Mouse (Mus musculus) frontal cortex, postnatal 25 days (tissue): ENCODE data around the gene Lysmd4.
A peak's percentile ranks its signal among the peaks of the same experiment; 100 is the strongest.

ENCODE experiments used
- DNase-seq, 2 experiments: peaks; one replicate each; pipeline ENCODE4 v3.0.0; 2022; ENCODE audit warnings: low spot score in 2 of 2

Lysmd4 gene

GRCm38 (mm10) chr7:67222220-67222862 lies at the start of gene Lysmd4:
TSS of gene Lysmd4 (plus strand) at chr7:67222544.
- DNase-seq: peak; percentile 90 to 92

- DNase-seq: no peak
Measured at GRCm38 (mm10) chr7:67173522-67174195, 48.7 kb upstream of the Lysmd4 start.

- no peak for DNase-seq
Measured at GRCm38 (mm10) chr7:67183786-67184185, 38.6 kb upstream of the Lysmd4 start.

GRCm38 (mm10) chr7:67199412-67199811 lies 22.9 kb upstream of the Lysmd4 start:
- peak; percentile 55 to 59 for DNase-seq

GRCm38 (mm10) chr7:67203625-67204024 lies 18.7 kb upstream of the Lysmd4 start:
- no peak for DNase-seq

- no peak for DNase-seq
Measured at GRCm38 (mm10) chr7:67205734-67206425, 16.5 kb upstream of the Lysmd4 start.

GRCm38 (mm10) chr7:67206496-67206895 lies 15.8 kb upstream of the Lysmd4 start:
- DNase-seq: no peak

- no peak for DNase-seq
Measured at GRCm38 (mm10) chr7:67207701-67208100, 14.6 kb upstream of the Lysmd4 start.

GRCm38 (mm10) chr7:67208317-67208716 lies 14.0 kb upstream of the Lysmd4 start:
- DNase-seq: no peak

- no peak for DNase-seq
Measured at GRCm38 (mm10) chr7:67210004-67210833, 12.1 kb upstream of the Lysmd4 start.

GRCm38 (mm10) chr7:67211341-67211740 lies 11.0 kb upstream of the Lysmd4 start:
- DNase-seq: no peak

- DNase-seq: no peak
Measured at GRCm38 (mm10) chr7:67211971-67212370, 10.4 kb upstream of the Lysmd4 start.

GRCm38 (mm10) chr7:67213589-67213988 lies 8.8 kb upstream of the Lysmd4 start:
- no peak for DNase-seq

- no peak for DNase-seq
Measured at GRCm38 (mm10) chr7:67216351-67216750, 6.0 kb upstream of the Lysmd4 start.

- peak in 1 of 2 experiments; percentile 30 for DNase-seq
Measured at GRCm38 (mm10) chr7:67217025-67217424, 5.3 kb upstream of the Lysmd4 start.

GRCm38 (mm10) chr7:67225943-67226625 lies 3.7 kb downstream of the Lysmd4 start:
- DNase-seq: no peak

GRCm38 (mm10) chr7:67227538-67227937 lies 5.2 kb downstream of the Lysmd4 start:
- no peak for DNase-seq

- no peak for DNase-seq
Measured at GRCm38 (mm10) chr7:67228390-67228789, 6.0 kb downstream of the Lysmd4 start.

- DNase-seq: no peak
Measured at GRCm38 (mm10) chr7:67228891-67229602, 6.7 kb downstream of the Lysmd4 start.

- DNase-seq: peak in 1 of 2 experiments; percentile 3
Measured at GRCm38 (mm10) chr7:67229701-67230100, 7.4 kb downstream of the Lysmd4 start.

- DNase-seq: peak in 1 of 2 experiments; percentile 3
Measured at GRCm38 (mm10) chr7:67230221-67230620, 7.9 kb downstream of the Lysmd4 start.
